Mouse (Mus musculus): ENCODE data around the gene Tlnrd1.

Gene Tlnrd1

GRCm38 (mm10) chr7:83884921-83885532, 922 bp upstream of the Tlnrd1 start:
- no peak for DNase-seq (ENCODE audit: low read depth)

- peak; percentile 60 for DNase-seq (ENCODE audit: low read depth)
Measured at GRCm38 (mm10) chr7:83883276-83884020, 657 bp downstream of the Tlnrd1 start.

DNA sequence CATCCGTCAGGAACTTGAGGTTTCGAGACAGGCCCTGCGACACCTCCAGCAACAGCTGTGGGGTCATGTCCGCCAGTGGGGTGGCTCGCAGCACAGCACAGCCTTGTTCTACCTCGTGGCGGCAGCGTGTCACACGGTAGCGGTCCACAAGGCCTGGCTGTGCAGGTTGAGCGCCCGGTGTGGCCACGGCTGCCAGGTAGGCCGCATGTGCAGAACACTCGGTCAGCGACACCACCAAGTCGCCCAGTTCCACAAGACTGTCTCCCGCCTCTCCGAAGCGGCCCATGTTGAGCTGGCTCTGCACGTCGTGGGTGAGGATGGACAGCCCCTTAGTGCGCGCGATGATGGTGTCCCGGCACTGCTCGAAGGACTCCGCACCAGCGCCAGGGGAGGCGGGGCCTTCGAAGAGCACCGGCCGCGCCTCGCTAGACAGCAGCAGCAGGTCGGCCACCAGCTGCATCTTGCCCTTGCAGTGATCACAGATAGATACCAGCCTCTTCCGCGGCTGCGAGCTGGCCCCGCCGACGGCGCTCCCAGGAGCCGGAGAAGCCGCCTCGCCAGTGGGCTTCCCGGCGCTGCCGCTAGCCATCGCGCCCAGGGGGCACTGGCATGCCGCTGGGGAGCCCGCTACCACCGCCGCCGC, 1.4 kb downstream of the Tlnrd1 start:
- peak; percentile 39 for DNase-seq (ENCODE audit: low read depth)

DNA sequence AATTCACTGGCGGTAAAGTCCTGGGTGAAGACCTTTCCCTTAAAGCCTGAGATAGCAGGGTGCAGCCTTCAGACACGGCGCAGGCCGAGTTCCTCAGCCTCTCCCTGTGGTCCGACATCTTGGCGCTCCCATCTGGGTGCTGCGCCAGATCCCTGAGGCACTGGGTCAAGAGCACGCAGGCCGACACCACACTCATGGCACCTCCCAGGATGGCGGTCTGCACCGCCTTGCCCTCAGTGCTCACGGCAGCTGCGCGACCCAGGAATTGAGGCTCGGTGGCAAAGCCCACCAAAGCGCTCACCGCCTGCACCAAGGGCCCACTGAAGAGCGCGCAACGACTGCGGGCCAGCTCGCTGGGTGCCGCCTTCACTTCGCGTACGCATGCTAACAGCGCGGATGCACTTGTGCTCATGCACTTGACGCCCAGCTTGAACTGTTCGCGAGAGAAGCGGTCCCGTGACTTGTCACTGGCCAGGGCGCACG, 1.9 kb downstream of the Tlnrd1 start:
- DNase-seq (ENCODE audit: low read depth), result peak; percentile 16

GRCm38 (mm10) chr7:83878676-83879448, 5.2 kb downstream of the Tlnrd1 start:
- no peak for DNase-seq (ENCODE audit: low read depth)

GRCm38 (mm10) chr7:83877088-83877487, 7.0 kb downstream of the Tlnrd1 start:
- no peak for DNase-seq (ENCODE audit: low read depth)

GRCm38 (mm10) chr7:83869839-83870543, 14.1 kb downstream of the Tlnrd1 start:
- DNase-seq (ENCODE audit: low read depth), result no peak

- no peak for DNase-seq (ENCODE audit: low read depth)
Measured at GRCm38 (mm10) chr7:83868200-83868599, 15.9 kb downstream of the Tlnrd1 start.

GRCm38 (mm10) chr7:83863554-83863953, 20.6 kb downstream of the Tlnrd1 start:
- no peak for DNase-seq (ENCODE audit: low read depth)

DNA sequence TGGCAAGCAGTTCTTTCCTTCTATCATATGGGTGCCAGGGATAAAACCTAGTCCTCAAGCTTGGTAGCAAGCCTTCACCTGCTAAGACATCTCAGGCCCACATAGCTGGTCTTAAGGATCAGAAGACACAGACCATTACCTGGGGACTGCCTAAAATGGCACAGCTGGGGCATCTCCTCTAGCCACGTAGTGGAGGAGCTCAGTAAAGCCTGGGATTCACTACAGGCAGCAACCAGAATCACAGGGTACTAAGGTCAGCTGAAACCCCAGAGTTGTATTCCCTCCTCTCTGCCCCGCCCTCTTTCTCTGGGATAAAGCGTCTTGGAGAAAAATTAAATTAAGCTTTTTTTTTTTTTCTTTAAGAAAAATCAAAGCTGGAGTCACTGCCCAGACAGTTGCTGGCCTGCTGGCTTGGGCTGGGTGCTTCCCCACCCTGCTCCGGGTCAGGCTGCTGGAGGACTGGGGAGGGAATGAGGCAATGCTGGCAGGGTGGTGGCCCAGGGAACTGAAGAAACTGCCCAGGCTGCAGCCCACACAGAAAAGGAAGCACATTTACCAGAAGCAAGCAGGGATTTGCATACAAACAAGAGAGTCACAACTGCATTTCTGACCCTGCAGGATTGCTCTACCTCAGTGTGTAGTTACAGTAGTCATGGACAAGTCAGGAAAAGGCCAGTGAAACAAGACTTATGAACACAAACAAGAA, 24.6 kb downstream of the Tlnrd1 start:
- no peak for DNase-seq (ENCODE audit: low read depth)

GRCm38 (mm10) chr7:83857921-83858320, 26.2 kb downstream of the Tlnrd1 start:
- DNase-seq (ENCODE audit: low read depth), result no peak

DNA sequence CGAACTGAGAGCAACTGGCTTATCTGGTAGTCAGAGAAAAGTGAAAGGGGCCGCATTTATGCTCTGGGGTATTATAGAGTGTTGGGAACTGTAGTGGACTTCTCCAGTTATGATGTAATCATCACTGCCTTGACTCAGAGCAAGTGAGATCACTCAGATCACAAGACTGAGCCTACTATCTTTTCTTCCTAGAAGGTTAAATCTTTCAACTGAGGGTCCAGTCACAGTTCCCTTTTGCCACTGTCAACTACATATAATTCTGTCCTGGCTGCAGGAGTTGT, 27.0 kb downstream of the Tlnrd1 start:
- no peak for DNase-seq (ENCODE audit: low read depth)

DNA sequence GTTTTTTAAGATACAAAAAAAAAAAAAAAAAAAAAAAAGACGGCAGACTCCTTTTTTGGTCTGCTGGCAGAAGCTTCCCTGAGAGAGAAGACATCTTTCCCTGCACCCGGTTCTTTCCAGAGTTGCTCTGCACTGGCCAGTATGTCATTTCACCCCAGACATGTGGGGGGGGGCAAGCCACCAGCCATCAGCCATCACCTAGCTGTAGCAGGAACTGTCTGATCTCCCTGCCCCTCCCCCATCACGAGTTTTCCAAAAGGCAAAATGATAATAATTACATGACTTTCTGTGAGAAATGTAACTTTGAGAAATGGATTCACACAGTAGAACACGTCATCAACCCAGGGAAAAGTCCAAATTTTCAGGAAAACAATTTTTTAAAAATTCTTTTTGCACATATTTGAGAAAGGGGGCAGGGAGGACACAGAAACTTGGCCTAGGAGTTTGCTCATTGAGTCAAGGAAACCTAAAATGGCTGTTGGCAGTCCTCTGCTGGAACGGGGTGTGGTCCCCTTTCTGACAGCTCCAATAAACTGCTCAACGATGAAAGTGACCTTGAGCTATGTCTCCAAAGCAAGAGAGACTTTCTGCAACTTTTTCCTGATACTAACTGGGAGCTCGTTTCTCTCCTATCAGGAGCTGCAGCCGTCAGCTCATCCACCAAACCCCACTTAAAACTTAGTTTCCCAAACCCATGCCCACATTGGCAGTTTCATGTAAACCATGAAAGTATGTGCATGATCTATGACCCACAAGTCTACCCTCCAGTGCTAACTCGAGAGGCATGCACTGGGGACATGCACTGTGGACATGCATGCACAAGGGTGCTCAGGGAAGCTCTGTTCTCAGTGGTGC, 27.5 kb downstream of the Tlnrd1 start:
- no peak for DNase-seq (ENCODE audit: low read depth)

DNA sequence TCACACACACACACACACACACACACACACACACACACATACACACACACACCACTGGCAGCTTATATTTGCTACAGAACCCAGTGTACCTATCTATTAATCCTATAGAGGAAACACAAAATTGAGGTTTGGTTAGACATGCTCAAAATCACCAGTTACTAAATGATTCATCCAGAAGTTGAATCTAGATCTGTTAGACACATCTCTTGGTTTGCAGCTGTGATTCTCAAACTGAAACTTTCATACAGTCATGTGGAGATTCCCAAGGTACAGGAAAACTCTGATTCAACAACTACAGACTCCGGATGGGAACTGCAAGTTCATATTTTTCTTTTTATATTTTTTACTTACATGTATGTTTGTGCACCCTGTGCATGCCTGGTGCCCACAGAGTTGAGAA, 28.9 kb downstream of the Tlnrd1 start:
- DNase-seq (ENCODE audit: low read depth), result no peak

DNA sequence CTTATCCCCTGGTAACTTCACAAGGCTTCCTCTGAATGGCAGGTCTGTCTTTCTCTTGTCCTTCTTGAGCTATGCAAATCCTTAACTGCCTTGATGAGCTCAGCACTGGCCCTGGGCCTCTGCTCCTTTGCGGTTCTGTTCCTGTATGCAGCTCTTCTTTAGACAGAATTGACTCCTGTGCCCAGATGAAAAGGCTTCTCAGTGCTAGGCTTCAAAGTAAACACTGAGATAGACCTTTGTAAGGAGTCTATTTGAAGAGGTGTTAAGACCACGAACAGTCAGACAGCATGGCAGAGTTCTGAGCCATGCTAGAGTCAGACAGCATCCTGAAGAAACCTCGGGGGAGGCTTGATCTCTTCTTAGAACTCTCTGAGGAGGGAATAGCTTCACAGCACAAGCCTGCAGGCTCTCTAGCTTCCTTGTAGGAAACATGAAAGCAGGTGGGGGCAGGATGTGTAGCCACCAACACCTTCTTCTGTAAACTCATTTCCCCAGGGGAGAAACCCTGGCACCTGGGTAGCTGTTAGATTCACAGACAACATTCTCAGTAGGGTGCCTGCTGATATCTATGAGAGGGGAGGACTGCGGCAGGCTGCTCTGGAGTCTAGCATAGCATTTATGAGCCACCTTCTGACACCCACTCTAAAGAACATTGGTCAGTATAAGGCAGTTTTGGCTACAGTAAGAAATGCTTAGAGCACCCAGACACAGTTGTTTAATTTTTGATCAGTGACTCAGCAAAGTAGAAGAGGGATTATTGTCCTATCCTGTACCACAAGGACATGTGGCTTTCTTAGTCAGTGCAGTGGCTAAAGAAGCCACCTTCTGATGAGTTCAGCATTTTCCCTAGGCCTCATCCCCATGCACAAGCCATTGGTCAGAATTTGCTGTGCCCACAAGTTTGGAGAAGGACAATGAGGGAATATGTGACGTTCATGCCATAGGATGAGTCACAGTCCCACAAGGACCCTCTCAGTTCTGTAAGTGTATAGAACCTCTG, 31.4 kb downstream of the Tlnrd1 start:
- DNase-seq (ENCODE audit: low read depth), result no peak

DNA sequence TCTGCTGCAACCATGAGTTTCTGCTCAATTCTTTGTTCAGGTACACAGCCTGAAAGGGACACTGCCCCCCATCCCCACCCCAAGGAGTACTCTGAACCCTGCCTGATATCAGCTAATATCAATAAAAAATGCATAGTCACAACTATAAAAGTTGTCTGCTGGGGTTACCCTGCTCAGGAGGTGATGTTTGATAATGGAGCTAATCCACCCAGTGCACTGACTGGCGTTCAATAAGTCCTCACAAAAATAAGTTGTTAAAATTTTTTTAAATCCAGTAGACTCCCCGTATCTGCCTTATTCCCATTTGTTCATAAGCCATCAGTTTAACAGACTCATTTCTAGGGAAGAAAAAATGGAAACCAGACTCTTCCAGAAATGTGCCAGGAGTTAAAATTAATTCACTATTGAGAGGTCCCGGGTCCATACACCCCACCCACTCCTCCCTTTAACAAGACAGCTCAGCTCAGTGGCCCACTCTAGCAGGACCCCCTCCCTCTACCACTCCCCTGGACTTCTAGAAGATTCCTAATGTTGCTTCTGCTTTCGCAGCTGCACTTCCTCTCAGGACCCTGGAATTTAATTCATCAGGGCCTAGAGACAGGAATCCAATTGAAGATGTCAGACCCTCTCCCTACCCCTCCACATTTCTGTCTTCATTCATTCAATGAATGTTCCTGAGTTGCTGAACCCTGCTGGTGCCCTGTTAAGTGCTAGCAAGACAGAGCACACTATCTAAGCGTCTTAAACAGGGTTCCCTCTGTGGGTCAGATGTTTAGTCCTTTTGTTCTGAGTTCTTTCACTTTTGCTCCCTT, 32.3 kb downstream of the Tlnrd1 start:
- no peak for DNase-seq (ENCODE audit: low read depth)

GRCm38 (mm10) chr7:83847187-83848075, 36.7 kb downstream of the Tlnrd1 start:
- DNase-seq (ENCODE audit: low read depth), result no peak

Data from naive thymus-derived CD4-positive, alpha-beta T cell, adult 2 months (primary cell).